In genomic region chr9:102194063-102194462, GRCm38 (mm10) we compare ENCODE assay signal across 13 mouse cellular contexts.
A peak's percentile ranks its signal among the peaks of the same experiment; 100 is the strongest.
DNase-seq lines count a peak whose midpoint lies in the region; ATAC-seq lines count a peak whose summit lies in the region.
"Had no signal": no experiment of that assay in that cellular context is flagged by ENCODE, and none has a peak within 500 bp of the region (broad histone marks: within the 10 kb centered on the region; RNA-seq: fewer than 3 reads in every experiment).

No protein-coding gene starts in this region.

- no peak overlapping the region for H3K4me2 ChIP-seq in forebrain, embryonic 16.5 days (ENCODE audit: low read length)
- H3K4me2 ChIP-seq in heart, embryonic 12.5 days, result no peak overlapping the region
- H3K4me2 ChIP-seq: embryonic facial prominence, embryonic 13.5 days; liver, embryonic 12.5 days had no signal

- H3K36me3 ChIP-seq in forebrain, embryonic 16.5 days (ENCODE audit: control insufficient read depth, insufficient read depth), result no peaks in the 10 kb centered on the region
- H3K36me3 ChIP-seq in heart, embryonic 12.5 days, result no peaks in the 10 kb centered on the region
- H3K36me3 ChIP-seq: embryonic facial prominence, embryonic 13.5 days; liver, embryonic 12.5 days had no signal

- peak; percentile 50 to 83 for DNase-seq in adrenal gland, adult (ENCODE audit: inconsistent age in 2 of 2, low spot score in 1 of 2)
- DNase-seq in adrenal gland, postnatal 4 days (ENCODE audit: low spot score in 2 of 2), result no peak
- peak; percentile 25 for DNase-seq in layer of hippocampus, adult 9-11 months
- DNase-seq in layer of hippocampus, postnatal 25 days (ENCODE audit: extremely low spot score in 1 of 2, low spot score in 1 of 2), result no peak
- DNase-seq in adrenal gland, postnatal 10 days, result peak; percentile 54
- no peak for DNase-seq in heart, adult 18-20 months
- DNase-seq: cerebellum, adult 18-20 months had no signal

- H3K27ac ChIP-seq in forebrain, embryonic 16.5 days (ENCODE audit: low read length), result no peak overlapping the region; the same call in 1 of the 2 replicates
- no peak overlapping the region for H3K27ac ChIP-seq in heart, embryonic 12.5 days (ENCODE audit: poor library complexity, severe bottlenecking)
- H3K27ac ChIP-seq: embryonic facial prominence, embryonic 13.5 days; liver, embryonic 12.5 days had no signal

- H3K9ac ChIP-seq in forebrain, embryonic 16.5 days (replicated peaks; ENCODE audit: low read depth, low read length), result no peak overlapping the region
- no peak overlapping the region for H3K9ac ChIP-seq in heart, embryonic 12.5 days
- H3K9ac ChIP-seq: embryonic facial prominence, embryonic 13.5 days; liver, embryonic 12.5 days had no signal

- H3K9me3 ChIP-seq in forebrain, embryonic 16.5 days (ENCODE audit: control insufficient read depth, low read length), result no peaks in the 10 kb centered on the region
- no peaks in the 10 kb centered on the region for H3K9me3 ChIP-seq in heart, embryonic 12.5 days (replicated peaks)
- H3K9me3 ChIP-seq: embryonic facial prominence, embryonic 13.5 days; liver, embryonic 12.5 days had no signal

- H3K4me1 ChIP-seq in forebrain, embryonic 16.5 days (replicated peaks; ENCODE audit: control insufficient read depth, insufficient read depth, low read length), result peaks cover 37% of the 10 kb centered on the region
- H3K4me1 ChIP-seq in heart, embryonic 12.5 days (replicated peaks), result no peaks in the 10 kb centered on the region
- H3K4me1 ChIP-seq: liver, embryonic 12.5 days had no signal

- H3K4me3 ChIP-seq in forebrain, embryonic 16.5 days (replicated peaks; ENCODE audit: low read length), result no peak overlapping the region
- H3K4me3 ChIP-seq in heart, embryonic 12.5 days, result no peak overlapping the region
- H3K4me3 ChIP-seq: embryonic facial prominence, embryonic 13.5 days; liver, embryonic 12.5 days had no signal

- ATAC-seq in forebrain, embryonic 16.5 days, result 0 out of 2 replicates have a peak, but pooled peaks have one; percentile 7
- ATAC-seq in heart, embryonic 12.5 days (ENCODE audit: insufficient number of reproducible peaks, low FRiP score), result no peak
- ATAC-seq: activated CD4-positive, CD25-positive, alpha-beta regulatory T cell, adult 4 months; intestine, embryonic 16.5 days; liver, embryonic 12.5 days had no signal

- 31% methylated on average over 4 of the region's 4 CpGs for whole genome bisulfite sequencing in forebrain, embryonic 16.5 days
- 82% methylated on average over 4 of the region's 4 CpGs for WGBS in heart, embryonic 12.5 days

- H3K27me3 ChIP-seq in forebrain, embryonic 16.5 days (replicated peaks; ENCODE audit: control insufficient read depth, insufficient read depth, low read length), result peaks cover 4% of the 10 kb centered on the region
- peaks cover 9% of the 10 kb centered on the region; the same call in 1 of the 2 replicates for H3K27me3 ChIP-seq in heart, embryonic 12.5 days (replicated peaks)
- H3K27me3 ChIP-seq: embryonic facial prominence, embryonic 13.5 days; liver, embryonic 12.5 days had no signal

Comparison
In these comparisons a context has a peak if more than half of its experiments do, and no peak if none do; other contexts are left out.
1. DNase-seq: peak in adrenal gland, adult (2 of 2), layer of hippocampus, adult 9-11 months (single experiment) and adrenal gland, postnatal 10 days (single experiment); none in adrenal gland, postnatal 4 days (0 of 2), layer of hippocampus, postnatal 25 days (0 of 2) and heart, adult 18-20 months (0 of 2).